Mouse (Mus musculus) erythroblast, adult 5-6 weeks (primary cell): ENCODE data around the gene Tnks2. TPM values are rescaled to one million over a fixed set of nuclear protein-coding genes. Genes with fewer than 3 reads are reported as not detected.

Experiments used
- ATAC-seq: replicated peaks from 2 replicates; pipeline ENCODE4 v1.8.0; 2016; ENCODE audit warnings: moderate number of reproducible peaks, mild to moderate bottlenecking, moderate TSS enrichment, inconsistent platforms; ENCODE audit not compliant: poor library complexity, low FRiP score, severe bottlenecking
- total RNA-seq, 2 experiments: library from RNA; stranded (forward) in 1 of 2; stranded (reverse) in 1 of 2; fragments of 150-400 nt in 1 of 2; fragments of 200-764, 138-1000 nt in 1 of 2; gene quantifications; 2 replicates each; pipeline versions ENCODE4 v1.2.3 to v1.2.4; 2015 to 2017; ENCODE audit warnings: low replicate concordance in 2 of 2

Gene Tnks2
- 22.4 and 29.0 TPM in 2 replicates for total RNA-seq (2015; ENCODE audit: low replicate concordance)
- 26.9 and 56.0 TPM in 2 replicates for total RNA-seq (2017; ENCODE audit: low replicate concordance)

- ATAC-seq: peak; percentile 88
Observed at GRCm38 (mm10) chr19:36833788-36834531, at the start of gene Tnks2. Tnks2 (plus strand) TSS chr19:36834232.

DNA sequence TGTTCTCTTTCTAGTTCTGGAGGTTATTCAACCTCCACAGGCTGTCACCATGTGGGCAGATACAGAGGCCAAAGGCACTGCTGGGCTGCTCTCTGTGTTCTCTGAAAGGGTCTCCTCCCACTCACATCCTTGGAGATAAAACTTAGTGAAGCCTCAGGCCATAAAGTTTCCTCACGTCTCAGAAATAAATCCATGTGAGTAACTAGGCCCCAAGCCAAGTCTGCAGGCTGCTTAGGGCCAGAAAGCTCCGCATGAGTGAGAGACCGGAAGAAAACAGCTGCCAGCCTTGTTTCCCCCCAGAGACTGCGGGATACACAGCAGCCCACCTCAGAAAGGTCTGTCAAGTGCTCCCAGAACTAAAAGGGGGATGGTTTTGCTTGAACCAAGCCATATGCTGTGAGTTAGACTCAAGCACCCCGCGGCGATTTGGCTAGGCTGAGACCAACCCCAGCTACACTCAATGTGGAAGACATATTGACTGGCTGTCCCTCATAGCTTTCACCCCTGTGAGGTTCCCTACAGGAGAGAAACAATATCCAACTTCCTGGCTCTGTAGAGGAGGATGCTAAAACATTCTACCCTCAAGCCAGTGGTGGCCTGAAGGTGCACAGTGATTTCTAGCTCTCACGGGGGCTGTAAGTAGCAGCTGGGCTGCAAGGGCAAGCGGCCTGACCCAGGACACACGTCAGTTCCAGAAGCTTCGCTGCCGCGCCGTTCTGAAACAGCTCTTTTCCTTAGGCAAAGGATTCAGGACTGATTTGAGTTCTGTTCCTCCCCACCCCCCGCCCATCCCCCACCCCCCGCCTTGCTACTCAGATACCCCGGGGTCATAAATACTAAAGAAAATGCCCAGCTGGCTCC, 43.9 kb upstream of the Tnks2 start:
- no peak for ATAC-seq

- ATAC-seq: no peak
Observed at GRCm38 (mm10) chr19:36792589-36792988, 41.4 kb upstream of the Tnks2 start.

- ATAC-seq: no peak
Observed at GRCm38 (mm10) chr19:36793450-36793849, 40.6 kb upstream of the Tnks2 start.

- ATAC-seq: no peak
Observed at GRCm38 (mm10) chr19:36794008-36794407, 40.0 kb upstream of the Tnks2 start.

- no peak for ATAC-seq
Observed at GRCm38 (mm10) chr19:36795277-36795676, 38.8 kb upstream of the Tnks2 start.

DNA sequence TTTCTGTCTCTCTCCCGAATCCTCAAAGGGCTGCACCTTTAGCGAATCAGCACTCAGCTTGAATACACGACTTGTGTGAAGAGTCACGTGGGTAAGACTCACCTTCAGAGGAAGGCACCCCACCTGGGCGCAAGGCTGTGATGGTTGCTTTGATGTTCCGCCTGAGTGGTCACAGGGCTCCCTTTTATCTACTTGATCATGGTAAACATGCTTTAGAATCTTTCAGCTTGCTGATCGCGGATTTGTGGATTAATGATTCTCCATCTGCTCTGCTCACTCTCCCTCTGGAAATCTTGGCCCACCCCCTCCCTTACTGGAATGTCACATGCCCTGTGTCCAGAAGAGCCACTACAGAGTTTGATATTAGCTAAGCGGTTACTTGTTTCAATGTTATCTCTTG, 37.1 kb upstream of the Tnks2 start:
- no peak for ATAC-seq

DNA sequence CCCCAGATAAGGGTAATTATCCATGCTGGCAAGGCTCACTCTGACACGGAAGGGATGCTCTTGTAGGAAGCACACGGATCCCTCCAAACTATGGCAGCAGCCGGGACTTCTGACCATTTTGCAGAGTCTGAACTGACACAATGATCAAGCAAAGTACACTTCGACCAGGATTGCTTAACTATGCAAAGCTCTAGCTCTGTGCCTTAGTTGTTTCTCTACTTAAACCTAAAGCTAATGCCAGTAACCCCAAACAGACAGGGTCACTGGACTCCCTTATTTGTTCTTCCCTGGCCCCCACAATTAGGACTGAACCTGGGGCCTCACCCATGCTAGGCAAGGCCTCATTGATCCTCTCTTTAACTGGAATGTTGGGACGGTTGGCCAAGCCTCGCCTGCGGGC, 33.7 kb upstream of the Tnks2 start:
- no peak for ATAC-seq

- no peak for ATAC-seq
Observed at GRCm38 (mm10) chr19:36801856-36802641, 32.0 kb upstream of the Tnks2 start.

DNA sequence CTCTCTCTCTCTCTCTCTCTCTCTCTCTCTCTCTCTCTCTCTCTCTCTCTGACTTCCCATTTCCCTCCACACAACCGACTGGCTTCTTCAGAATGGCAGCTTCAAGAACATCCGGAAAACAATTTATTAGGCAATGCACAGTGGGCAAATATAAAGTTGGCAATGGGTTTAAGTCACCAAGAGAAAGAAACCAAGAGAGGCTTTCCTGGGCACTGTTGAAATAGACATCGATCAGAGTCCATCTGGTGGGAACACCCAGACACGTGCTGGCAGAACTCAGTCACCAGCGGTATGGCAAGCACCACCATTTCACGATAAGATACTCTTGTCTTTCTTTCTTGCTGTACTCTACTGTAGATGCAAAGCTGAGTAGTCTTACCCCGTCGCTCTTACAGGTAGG, 30.6 kb upstream of the Tnks2 start:
- ATAC-seq: no peak

DNA sequence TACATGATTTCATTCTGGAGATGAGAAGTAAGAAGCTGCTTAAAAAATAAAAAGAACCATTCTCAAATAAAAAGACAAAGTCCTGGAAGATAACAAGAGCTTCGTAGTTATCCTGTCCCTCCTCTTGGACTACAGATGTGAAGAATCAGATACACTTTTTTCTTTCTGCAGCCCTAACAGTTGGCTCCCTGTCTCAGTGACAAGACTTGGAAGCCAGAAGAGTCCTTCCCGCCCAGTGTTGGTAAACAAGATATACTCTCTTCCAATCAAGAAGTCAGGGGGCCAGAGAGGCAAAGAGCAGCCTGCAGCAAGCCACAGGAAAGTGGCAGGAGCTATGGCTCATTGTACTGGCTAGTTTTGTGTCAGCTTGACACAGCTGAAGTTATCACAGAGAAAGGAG, 27.2 kb upstream of the Tnks2 start:
- no peak for ATAC-seq

DNA sequence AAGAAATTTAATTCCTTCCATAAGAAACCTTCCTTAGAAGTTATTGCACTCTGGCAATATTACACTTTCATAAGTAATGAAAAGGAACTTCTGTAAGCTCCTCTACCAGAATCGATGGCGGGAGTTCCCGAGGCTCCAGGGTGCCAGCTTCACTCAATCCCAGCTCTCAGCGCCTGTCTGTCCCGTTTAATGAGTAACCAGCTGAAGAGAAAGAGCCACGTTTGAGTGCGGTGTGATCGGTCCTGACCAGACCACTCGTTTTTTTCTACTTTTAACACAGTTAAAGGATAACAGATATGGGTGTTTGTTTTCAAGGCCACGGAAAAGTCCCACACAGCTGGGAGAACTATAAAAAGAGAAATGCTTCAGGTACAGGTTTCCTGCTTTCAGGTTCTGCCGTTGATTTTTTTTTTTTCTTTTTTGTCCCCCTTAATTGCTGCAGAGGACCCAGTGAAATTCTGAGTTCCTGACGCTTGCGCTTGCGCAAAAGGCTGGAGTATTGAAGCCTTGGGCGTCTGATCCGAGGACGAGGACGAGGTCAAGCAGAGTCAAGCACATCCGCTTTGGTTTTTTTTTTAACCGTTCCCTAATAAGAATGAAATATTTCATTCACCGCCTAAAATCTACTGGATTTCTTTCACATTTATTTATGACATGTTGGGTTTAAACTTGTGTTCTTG, 25.5 kb upstream of the Tnks2 start:
- no peak for ATAC-seq

DNA sequence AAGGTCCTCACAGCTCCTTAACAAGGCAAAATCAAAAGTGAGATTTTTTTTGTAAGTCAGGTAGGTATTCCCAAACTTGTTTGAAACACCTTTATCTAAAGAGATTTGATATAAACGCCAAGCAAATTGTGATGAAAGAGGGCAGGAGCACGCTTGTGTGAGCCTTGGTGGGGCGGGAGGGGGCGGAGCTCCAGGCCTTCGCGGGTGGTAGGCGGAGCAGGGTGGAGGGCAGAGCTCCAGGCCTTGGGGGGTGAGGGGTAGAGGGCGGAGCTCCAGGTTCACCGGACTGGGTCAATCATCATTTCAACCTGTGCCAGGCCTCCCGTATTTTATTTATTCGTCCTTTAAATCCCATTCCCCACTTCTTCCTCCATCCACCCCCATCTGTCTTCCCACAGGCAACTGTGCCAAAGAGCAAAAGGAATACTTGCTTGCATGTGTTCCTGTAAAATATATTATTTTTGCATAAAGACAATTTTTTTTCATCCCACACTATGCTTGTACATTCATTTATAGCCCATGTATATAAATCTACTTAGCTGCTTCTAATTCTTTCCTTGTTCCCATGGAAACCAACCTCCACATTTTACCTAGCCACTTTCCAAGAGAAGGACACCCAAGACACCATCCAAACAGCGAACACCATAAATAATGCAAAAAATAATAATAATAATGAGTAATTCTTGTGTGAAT, 24.4 kb upstream of the Tnks2 start:
- no peak for ATAC-seq

DNA sequence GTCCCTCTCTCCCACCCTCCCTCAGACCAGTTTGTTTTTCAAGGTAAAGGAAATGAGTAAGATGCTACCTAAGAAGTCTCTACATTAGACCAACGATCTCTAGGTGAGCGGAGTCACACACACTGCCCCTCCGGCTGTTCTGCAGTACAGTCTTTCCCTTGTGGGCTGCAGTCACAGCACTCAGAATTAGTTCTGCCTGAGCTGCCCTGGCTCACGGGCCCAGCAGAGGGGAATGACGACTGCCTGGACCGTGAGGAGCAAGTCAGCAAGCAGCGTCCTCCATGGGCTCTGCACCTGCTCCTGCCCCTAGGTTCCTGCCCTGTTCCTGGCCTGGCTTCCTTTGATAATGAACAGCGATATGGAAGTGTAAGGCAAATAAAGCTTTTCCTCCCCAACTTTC, 22.0 kb upstream of the Tnks2 start:
- no peak for ATAC-seq

DNA sequence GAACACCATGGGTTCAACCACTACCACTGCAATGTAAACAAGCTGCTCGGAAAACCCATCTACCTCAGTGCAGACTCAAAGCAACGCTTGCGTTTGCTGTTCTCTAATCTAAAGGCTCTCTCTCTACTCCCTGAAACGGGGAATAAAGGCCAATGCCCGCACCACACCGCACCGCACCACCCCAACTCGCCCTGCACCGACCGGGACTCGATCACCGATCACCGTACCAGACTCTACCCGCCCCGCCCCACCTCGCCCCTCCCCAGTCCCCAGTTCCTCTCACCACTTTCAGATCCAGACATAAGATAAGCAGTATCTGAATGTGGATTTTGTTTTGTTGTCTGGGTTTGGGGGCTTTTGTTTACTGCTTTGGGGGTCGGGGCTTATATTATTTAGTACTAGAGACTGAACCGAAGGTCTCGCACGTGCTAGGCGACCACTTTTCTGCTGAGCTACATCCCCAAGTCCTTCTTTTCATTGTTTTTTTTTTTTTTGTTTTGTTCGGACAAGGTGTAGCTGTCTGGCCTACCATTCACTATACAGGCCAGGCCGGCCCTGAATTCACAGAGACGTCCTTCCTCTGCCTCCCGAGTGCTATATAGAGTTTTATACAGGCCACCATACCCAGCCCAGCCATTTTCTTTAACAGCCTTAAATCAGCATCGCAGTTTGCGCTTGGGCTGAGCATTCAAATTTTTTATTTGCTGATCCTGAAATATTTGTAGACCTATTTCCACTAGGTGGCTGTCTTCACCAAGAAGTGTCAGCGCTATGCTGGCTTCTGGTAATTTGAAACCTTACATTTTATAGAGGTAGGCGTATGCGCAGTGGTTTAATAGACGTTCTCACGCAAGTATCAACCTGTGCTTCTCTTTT, 18.4 kb upstream of the Tnks2 start:
- ATAC-seq: peak; percentile 75

GRCm38 (mm10) chr19:36818141-36818885, 15.7 kb upstream of the Tnks2 start:
- ATAC-seq: no peak; the same call in 1 of the 2 replicates

DNA sequence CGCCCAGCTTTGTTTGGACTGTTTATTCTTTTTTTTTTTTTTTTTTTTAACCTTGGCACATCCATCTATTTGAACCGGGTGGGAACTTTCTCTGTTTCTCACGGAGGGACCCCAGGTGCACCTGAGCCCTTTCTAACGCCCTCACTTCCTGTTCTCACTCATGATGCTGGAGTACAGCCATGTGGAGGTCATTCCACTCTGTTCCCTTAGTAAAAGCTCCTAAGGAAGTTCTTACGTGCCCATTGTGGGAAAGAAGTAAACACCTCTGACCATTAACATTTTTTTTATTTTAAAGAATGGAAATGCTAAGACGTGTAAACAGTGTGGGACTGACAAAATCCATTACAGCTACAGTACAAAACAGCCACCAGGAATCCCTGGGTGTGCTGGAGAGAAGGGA, 14.8 kb upstream of the Tnks2 start:
- no peak for ATAC-seq

- ATAC-seq: no peak
Observed at GRCm38 (mm10) chr19:36820469-36820868, 13.6 kb upstream of the Tnks2 start.
